Mouse (Mus musculus): ENCODE measurements around the gene Mars2. TPM values are rescaled to one million over a fixed set of nuclear protein-coding genes. Genes with fewer than 3 reads are reported as not detected.

Mars2 gene
- polyA plus RNA-seq (2014; fragmentation: Illumina TruSeq; extraction: RNeasy Lipid Tissue Mini Kit (QIAGEN cat#74804); ENCODE audit: low replicate concordance): 8.3 TPM

GRCm38 (mm10) chr1:55236890-55237642, at the start of gene Mars2:
Mars2 (plus strand) TSS chr1:55237177.

GRCm38 (mm10) chr1:55226011-55226857, 10.7 kb upstream of the Mars2 start, which contains the start of gene Rftn2:
Rftn2 (minus strand) TSS chr1:55226782.

Other genes with a start within 250 kb of the Mars2 start
- gene Sf3b1, start 209.7 kb upstream of the Mars2 start, polyA plus RNA-seq (2014; fragmentation: Illumina TruSeq; extraction: RNeasy Lipid Tissue Mini Kit (QIAGEN cat#74804); ENCODE audit: low replicate concordance): 419 TPM
- gene Coq10b, start 184.4 kb upstream of the Mars2 start, polyA plus RNA-seq (2014; fragmentation: Illumina TruSeq; extraction: RNeasy Lipid Tissue Mini Kit (QIAGEN cat#74804); ENCODE audit: low replicate concordance): 169 TPM
- 332 TPM for gene Hspe1, start 149.0 kb upstream of the Mars2 start, polyA plus RNA-seq (2014; fragmentation: Illumina TruSeq; extraction: RNeasy Lipid Tissue Mini Kit (QIAGEN cat#74804); ENCODE audit: low replicate concordance)
- 483 TPM for gene Hspd1, start 148.9 kb upstream of the Mars2 start, polyA plus RNA-seq (2014; fragmentation: Illumina TruSeq; extraction: RNeasy Lipid Tissue Mini Kit (QIAGEN cat#74804); ENCODE audit: low replicate concordance)
- 270 TPM for gene Mob4, start 105.9 kb upstream of the Mars2 start, polyA plus RNA-seq (2014; fragmentation: Illumina TruSeq; extraction: RNeasy Lipid Tissue Mini Kit (QIAGEN cat#74804); ENCODE audit: low replicate concordance)
- 3.3 TPM for gene Rftn2, start 10.4 kb upstream of the Mars2 start, polyA plus RNA-seq (2014; fragmentation: Illumina TruSeq; extraction: RNeasy Lipid Tissue Mini Kit (QIAGEN cat#74804); ENCODE audit: low replicate concordance)
- 0.52 TPM for gene Boll, start 126.3 kb downstream of the Mars2 start, polyA plus RNA-seq (2014; fragmentation: Illumina TruSeq; extraction: RNeasy Lipid Tissue Mini Kit (QIAGEN cat#74804); ENCODE audit: low replicate concordance)
- gene Plcl1, start 168.7 kb downstream of the Mars2 start, polyA plus RNA-seq (2014; fragmentation: Illumina TruSeq; extraction: RNeasy Lipid Tissue Mini Kit (QIAGEN cat#74804); ENCODE audit: low replicate concordance): 1.5 TPM